Mouse (Mus musculus) heart, embryonic 12.5 days (tissue): ENCODE data around the gene Gm11567. TPM values are rescaled to one million over a fixed set of nuclear protein-coding genes. Genes with fewer than 3 reads are reported as not detected.

Experiments
- polyA plus RNA-seq: library from polyadenylated mRNA; unstranded; fragments of >200 nt; fragmentation: Nextera tagmentation; extraction: Ambion mirVana; gene quantifications from 2 replicates; pipeline ENCODE4 v1.2.1, GENCODE M21; 2016

The Gm11567 gene
- polyA plus RNA-seq, 1 experiment from 2014 or later: not detected

Other genes starting within 250 kb of the Gm11567 start
- gene Krtap4-2, start 244.1 kb upstream of the Gm11567 start, polyA plus RNA-seq: not detected in 2 replicates
- not detected in 2 replicates for gene Krtap4-7, start 235.1 kb upstream of the Gm11567 start, polyA plus RNA-seq
- gene Gm11555, start 229.0 kb upstream of the Gm11567 start, polyA plus RNA-seq: not detected in 2 replicates
- not detected in 2 replicates for gene Gm11563, start 220.2 kb upstream of the Gm11567 start, polyA plus RNA-seq
- not detected in 2 replicates for gene Krtap4-6, start 213.2 kb upstream of the Gm11567 start, polyA plus RNA-seq
- not detected in 2 replicates for gene Gm14190, start 188.4 kb upstream of the Gm11567 start, polyA plus RNA-seq
- not detected in 2 replicates for gene Gm14180, start 144.9 kb upstream of the Gm11567 start, polyA plus RNA-seq
- gene Gm11595, start 106.3 kb upstream of the Gm11567 start, polyA plus RNA-seq: not detected in 2 replicates
- gene Krtap4-8, start 98.5 kb upstream of the Gm11567 start, polyA plus RNA-seq: not detected in 2 replicates
- not detected in 2 replicates for gene Krtap4-9, start 94.0 kb upstream of the Gm11567 start, polyA plus RNA-seq
- gene Gm11596, start 85.7 kb upstream of the Gm11567 start, polyA plus RNA-seq: not detected in 2 replicates
- not detected in 2 replicates for gene Gm11569, start 80.3 kb upstream of the Gm11567 start, polyA plus RNA-seq
- not detected in 2 replicates for gene Gm11554, start 74.7 kb upstream of the Gm11567 start, polyA plus RNA-seq
- not detected in 2 replicates for gene Krtap4-13, start 69.3 kb upstream of the Gm11567 start, polyA plus RNA-seq
- gene Gm11564, start 63.5 kb upstream of the Gm11567 start, polyA plus RNA-seq: not detected in 2 replicates
- not detected in 2 replicates for gene 2300003K06Rik, start 41.1 kb upstream of the Gm11567 start, polyA plus RNA-seq
- gene Krtap4-16, start 27.6 kb upstream of the Gm11567 start, polyA plus RNA-seq: not detected in 2 replicates
- gene Gm11568, start 21.3 kb upstream of the Gm11567 start, polyA plus RNA-seq: not detected in 2 replicates
- not detected in 2 replicates for gene Gm11559, start 14.7 kb upstream of the Gm11567 start, polyA plus RNA-seq
- not detected in 2 replicates for gene Krtap9-1, start 5.8 kb upstream of the Gm11567 start, polyA plus RNA-seq
- gene Krtap31-1, start 28.7 kb downstream of the Gm11567 start, polyA plus RNA-seq: not detected in 2 replicates
- gene Gm11565, start 35.6 kb downstream of the Gm11567 start, polyA plus RNA-seq: not detected in 2 replicates
- not detected in 2 replicates for gene Krtap31-2, start 57.1 kb downstream of the Gm11567 start, polyA plus RNA-seq
- gene Krtap9-5, start 69.3 kb downstream of the Gm11567 start, polyA plus RNA-seq: not detected in 2 replicates
- not detected in 2 replicates for gene Krtap29-1, start 99.9 kb downstream of the Gm11567 start, polyA plus RNA-seq
- gene Krtap16-1, start 107.4 kb downstream of the Gm11567 start, polyA plus RNA-seq: not detected in 2 replicates
- not detected in 2 replicates for gene Krtap17-1, start 114.8 kb downstream of the Gm11567 start, polyA plus RNA-seq
- gene Krt33a, start 137.0 kb downstream of the Gm11567 start, polyA plus RNA-seq: not detected in 2 replicates
- gene Krt33b, start 150.7 kb downstream of the Gm11567 start, polyA plus RNA-seq: not detected in 2 replicates
- not detected in 2 replicates for gene Krt34, start 162.4 kb downstream of the Gm11567 start, polyA plus RNA-seq
- not detected in 2 replicates for gene Krt31, start 171.4 kb downstream of the Gm11567 start, polyA plus RNA-seq
- gene Krt32, start 209.0 kb downstream of the Gm11567 start, polyA plus RNA-seq: not detected in 2 replicates
- not detected in 2 replicates for gene Krt35, start 217.1 kb downstream of the Gm11567 start, polyA plus RNA-seq
- gene Krt36, start 226.4 kb downstream of the Gm11567 start, polyA plus RNA-seq: not detected in 2 replicates
- gene Krt13, start 242.4 kb downstream of the Gm11567 start, polyA plus RNA-seq: 0.14 and 0.20 TPM in 2 replicates